Mouse (Mus musculus) cortical plate, adult 2 months (tissue): ENCODE data around the gene Pi4k2a.

Source experiments
- CTCF ChIP-seq: fragments of 200-500 bp; IDR thresholded peaks from 2 replicates; pipeline ENCODE4 v1.5.1; 2011; ENCODE audit warnings: mild to moderate bottlenecking, control low read depth, low read length; ENCODE audit not compliant: insufficient read depth; ENCODE audit errors: extremely low read depth
- POLR2A ChIP-seq: fragments of 200-500 bp; IDR thresholded peaks from 2 replicates; pipeline ENCODE4 v1.6.1; 2011; ENCODE audit warnings: mild to moderate bottlenecking, low read length, control low read depth; ENCODE audit not compliant: insufficient read depth; ENCODE audit errors: extremely low read depth

DNA sequence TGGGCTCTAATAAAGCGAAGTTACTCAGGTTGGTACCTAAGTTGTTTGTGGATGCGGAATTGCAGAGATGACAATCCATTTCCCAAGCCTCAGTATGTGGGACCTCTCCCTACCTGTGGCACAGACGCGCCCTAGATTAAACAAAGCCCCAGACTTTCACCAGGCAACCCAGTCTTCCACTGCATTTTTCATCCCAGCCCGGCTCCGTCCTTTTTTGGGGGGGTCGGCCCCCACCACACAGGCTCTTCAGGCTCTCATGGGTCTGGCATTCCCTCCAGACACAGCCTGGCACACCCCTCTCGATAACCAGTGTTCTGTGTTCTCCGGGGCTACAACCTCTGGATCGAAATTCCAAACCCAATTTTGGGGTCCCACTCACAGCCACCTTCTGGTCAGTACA lies 4.6 kb upstream of the Pi4k2a start:
- TF ChIP-seq CTCF (no peak), POLR2A (no peak)
